Mouse (Mus musculus) spleen, adult 2 months (tissue): Measurements from ENCODE around the gene Stum.

Experiments used
- CTCF ChIP-seq: fragments of 200-500 bp; IDR thresholded peaks from 2 replicates; pipeline ENCODE4 v1.5.1; 2011; ENCODE audit warnings: mild to moderate bottlenecking, inconsistent platforms; ENCODE audit not compliant: insufficient read depth, insufficient read length, insufficient replicate concordance; ENCODE audit errors: extremely low read depth
- POLR2A ChIP-seq: fragments of 200-500 bp; IDR thresholded peaks from 2 replicates; pipeline ENCODE4 v1.6.1; 2011; ENCODE audit warnings: low read depth, low read length, inconsistent platforms

DNA sequence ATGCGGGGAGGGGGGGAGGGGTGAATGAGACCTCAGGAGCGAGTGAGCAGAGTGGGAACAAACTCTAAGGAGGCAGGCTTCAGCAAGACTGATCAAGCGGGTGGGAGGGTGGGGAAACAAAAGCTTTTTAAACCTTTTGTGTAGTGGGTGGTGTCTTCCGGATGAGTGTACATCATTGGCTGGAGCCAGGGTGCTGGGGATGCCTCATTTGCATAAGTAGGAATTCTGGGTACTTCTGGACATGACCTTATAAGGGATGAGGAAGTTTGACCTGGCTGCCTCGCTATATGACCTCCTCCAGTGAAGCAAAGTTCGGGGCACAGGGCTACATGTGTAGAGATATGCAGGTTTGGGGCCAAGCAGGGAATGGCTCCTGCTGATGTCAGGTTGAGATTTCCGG is 23.0 kb upstream of the Stum start:
- TF ChIP-seq CTCF, result no peak
- TF ChIP-seq POLR2A, result no peak
